Mouse (Mus musculus) neural tube, embryonic 14.5 days (tissue): ENCODE measurements around the gene Dmrt1. TPM values are rescaled to one million over a fixed set of nuclear protein-coding genes. Genes with fewer than 3 reads are reported as not detected.

Source experiments
- ATAC-seq: fragments of 200-750 bp; cut with Nextera tagmentation; 2 replicates; pipeline ENCODE4 v1.8.0; 2017; ENCODE audit warnings: low read depth, mild to moderate bottlenecking, moderate TSS enrichment, moderate library complexity
- H3K27ac ChIP-seq: fragments of 300-500 bp; sonication (generic); 2 replicates; pipeline ENCODE4 v1.5.1; 2014; ENCODE audit warnings: low read depth, mild to moderate bottlenecking, control low read depth, low read length, moderate library complexity, mixed read lengths
- H3K27me3 ChIP-seq: fragments of 300-500 bp; sonication (generic); 2 replicates; pipeline ENCODE4 v1.6.1; 2014; ENCODE audit warnings: low read length; ENCODE audit not compliant: control insufficient read depth, insufficient read depth
- H3K36me3 ChIP-seq: fragments of 300-500 bp; sonication (generic); 2 replicates; pipeline ENCODE4 v1.6.1; 2014; ENCODE audit warnings: low read length, mixed read lengths; ENCODE audit not compliant: control insufficient read depth, insufficient read depth
- H3K4me1 ChIP-seq: fragments of 300-500 bp; sonication (generic); 2 replicates; pipeline ENCODE4 v1.6.1; 2014; ENCODE audit warnings: low read length; ENCODE audit not compliant: control insufficient read depth, insufficient read depth
- H3K4me2 ChIP-seq: fragments of 300-500 bp; sonication (generic); 2 replicates; pipeline ENCODE4 v1.6.1; 2014; ENCODE audit warnings: mild to moderate bottlenecking, low read depth, low read length, control low read depth
- H3K4me3 ChIP-seq: fragments of 300-500 bp; sonication (generic); 2 replicates; pipeline ENCODE4 v1.5.1; 2014; ENCODE audit warnings: low read depth, low read length, control low read depth, mixed read lengths
- H3K9ac ChIP-seq: fragments of 300-500 bp; sonication (generic); replicated peaks from 2 replicates; pipeline ENCODE4 v1.6.1; 2014; ENCODE audit warnings: low read depth, mild to moderate bottlenecking, control low read depth, low read length, mixed read lengths
- H3K9me3 ChIP-seq: fragments of 300-500 bp; sonication (generic); 2 replicates; pipeline ENCODE4 v1.6.1; 2016; ENCODE audit warnings: low read length; ENCODE audit not compliant: control insufficient read depth
- WGBS: fragments of 180-500 bp; shearing (Covaris S2); extraction: QIAGEN DNeasy Blood & Tissue Kit; methylation state at CpG from one replicate; pipeline ENCODE4 v1.1.7; 2014; 5-methylcytosine and 5-hydroxymethylcytosine counted together
- polyA plus RNA-seq: library from polyadenylated mRNA; unstranded; fragments of >200 nt; fragmentation: Nextera tagmentation; extraction: Ambion mirVana; gene quantifications from 2 replicates; pipeline ENCODE4 v1.2.1, GENCODE M21; 2014

Dmrt1 gene
- polyA plus RNA-seq, 1 experiment from 2014 or later, result not detected

- Histone ChIP-seq H3K9me3 (no peaks in the 10 kb centered on the region), H3K9ac (no peak overlapping the region), H3K27me3 (no peaks in the 10 kb centered on the region), H3K4me2 (no peak overlapping the region), H3K4me1 (0 out of 2 replicates have a peak, but pooled peaks cover 2% of the 10 kb centered on the region), H3K36me3 (no peaks in the 10 kb centered on the region), H3K4me3 (no peak overlapping the region), H3K27ac (no peak overlapping the region)
- no peak for ATAC-seq
- WGBS, result 81% methylated on average over 9 of the region's 9 CpGs
Measured at GRCm38 (mm10) chr19:25547086-25547643, 41.7 kb downstream of the Dmrt1 start.

GRCm38 (mm10) chr19:25550346-25550745 lies 44.9 kb downstream of the Dmrt1 start:
- Histone ChIP-seq H3K27ac (no peak overlapping the region), H3K9me3 (no peaks in the 10 kb centered on the region), H3K4me1 (0 out of 2 replicates have a peak, but pooled peaks cover 2% of the 10 kb centered on the region), H3K4me2 (no peak overlapping the region), H3K36me3 (no peaks in the 10 kb centered on the region), H3K4me3 (no peak overlapping the region), H3K9ac (no peak overlapping the region), H3K27me3 (no peaks in the 10 kb centered on the region)
- WGBS, result 81% methylated on average over 5 of the region's 5 CpGs
- no peak for ATAC-seq

GRCm38 (mm10) chr19:25551053-25551452 lies 45.6 kb downstream of the Dmrt1 start:
- Histone ChIP-seq H3K27me3 (no peaks in the 10 kb centered on the region), H3K4me1 (no peaks in the 10 kb centered on the region), H3K36me3 (no peaks in the 10 kb centered on the region), H3K9ac (no peak overlapping the region), H3K27ac (no peak overlapping the region), H3K4me3 (no peak overlapping the region), H3K4me2 (no peak overlapping the region), H3K9me3 (no peaks in the 10 kb centered on the region)
- WGBS, result 81% methylated on average over 5 of the region's 5 CpGs
- no peak for ATAC-seq

- Histone ChIP-seq H3K4me2 (no peak overlapping the region), H3K4me1 (no peaks in the 10 kb centered on the region), H3K27ac (no peak overlapping the region), H3K27me3 (no peaks in the 10 kb centered on the region), H3K9ac (no peak overlapping the region), H3K36me3 (no peaks in the 10 kb centered on the region), H3K9me3 (no peaks in the 10 kb centered on the region), H3K4me3 (no peak overlapping the region)
- no peak for ATAC-seq
- 63% methylated on average over 12 of the region's 12 CpGs for WGBS
Measured at GRCm38 (mm10) chr19:25564430-25564829, 59.0 kb downstream of the Dmrt1 start.

GRCm38 (mm10) chr19:25569778-25570177 lies 64.4 kb downstream of the Dmrt1 start:
- no peak for ATAC-seq
- H3K9me3 ChIP-seq, result no peaks in the 10 kb centered on the region
- 88% methylated on average over 7 of the region's 7 CpGs for WGBS
- no peak overlapping the region for H3K27ac ChIP-seq
- H3K4me1 ChIP-seq, result peaks cover 2% of the 10 kb centered on the region; the same call in 1 of the 2 replicates
- H3K27me3 ChIP-seq, result 0 out of 2 replicates have a peak, but pooled peaks cover 3% of the 10 kb centered on the region
- H3K36me3 ChIP-seq, result no peaks in the 10 kb centered on the region
- H3K4me2 ChIP-seq, result no peak overlapping the region
- H3K9ac ChIP-seq, result no peak overlapping the region
- no peak overlapping the region for H3K4me3 ChIP-seq

- no peak overlapping the region for H3K4me3 ChIP-seq
- no peak overlapping the region for H3K9ac ChIP-seq
- 52% methylated on average over 10 of the region's 10 CpGs for WGBS
- no peaks in the 10 kb centered on the region for H3K9me3 ChIP-seq
- H3K4me1 ChIP-seq, result peaks cover 4% of the 10 kb centered on the region; the same call in 1 of the 2 replicates
- H3K4me2 ChIP-seq, result no peak overlapping the region
- no peak for ATAC-seq
- no peak overlapping the region for H3K27ac ChIP-seq
- peaks cover 14% of the 10 kb centered on the region for H3K27me3 ChIP-seq
- no peaks in the 10 kb centered on the region for H3K36me3 ChIP-seq
Measured at GRCm38 (mm10) chr19:25574431-25574830, 69.0 kb downstream of the Dmrt1 start.

- Histone ChIP-seq H3K9me3 (no peaks in the 10 kb centered on the region), H3K4me3 (no peak overlapping the region), H3K4me2 (no peak overlapping the region), H3K4me1 (peaks cover 4% of the 10 kb centered on the region; the same call in 1 of the 2 replicates), H3K27ac (no peak overlapping the region), H3K9ac (no peak overlapping the region), H3K27me3 (peaks cover 14% of the 10 kb centered on the region), H3K36me3 (no peaks in the 10 kb centered on the region)
- ATAC-seq, result peak; percentile 46; the same call in 1 of the 2 replicates
- 9% methylated on average over 17 of the region's 17 CpGs for WGBS
Measured at GRCm38 (mm10) chr19:25574981-25575814, 69.8 kb downstream of the Dmrt1 start.

GRCm38 (mm10) chr19:25578358-25578757 lies 72.9 kb downstream of the Dmrt1 start:
- no peaks in the 10 kb centered on the region for H3K36me3 ChIP-seq
- WGBS, result 96% methylated on average over 2 of the region's 2 CpGs
- peaks cover 14% of the 10 kb centered on the region for H3K27me3 ChIP-seq
- H3K9ac ChIP-seq, result no peak overlapping the region
- ATAC-seq, result no peak
- peaks cover 4% of the 10 kb centered on the region; the same call in 1 of the 2 replicates for H3K4me1 ChIP-seq
- H3K9me3 ChIP-seq, result no peaks in the 10 kb centered on the region
- no peak overlapping the region for H3K4me2 ChIP-seq
- no peak overlapping the region for H3K27ac ChIP-seq
- H3K4me3 ChIP-seq, result no peak overlapping the region

- no peak overlapping the region for H3K27ac ChIP-seq
- H3K4me3 ChIP-seq, result no peak overlapping the region
- H3K4me2 ChIP-seq, result no peak overlapping the region
- WGBS, result 92% methylated on average over 2 of the region's 2 CpGs
- no peaks in the 10 kb centered on the region for H3K9me3 ChIP-seq
- H3K27me3 ChIP-seq, result peaks cover 10% of the 10 kb centered on the region
- H3K9ac ChIP-seq, result no peak overlapping the region
- H3K4me1 ChIP-seq, result peaks cover 4% of the 10 kb centered on the region; the same call in 1 of the 2 replicates
- ATAC-seq, result no peak
- H3K36me3 ChIP-seq, result no peaks in the 10 kb centered on the region
Measured at GRCm38 (mm10) chr19:25579440-25579839, 74.0 kb downstream of the Dmrt1 start.
